Mouse (Mus musculus) c-Kit-positive CD71-negative TER-119-negative erythroid progenitor cells, embryonic 14.5 days (primary cell): ENCODE results near the gene Hes5.

ENCODE experiments used
- DNase-seq: peaks from one replicate; pipeline ENCODE4 v3.0.0-alpha.2; 2013; ENCODE audit warnings: low read depth

The Hes5 gene

GRCm38 (mm10) chr4:155011312-155012025 is 50.7 kb downstream of the Hes5 start:
- DNase-seq = no peak
